Mouse (Mus musculus): ENCODE measurements at regions not wholly inside any gene's neighbourhood (a gene's known extent, or its start where the extent isn't known, plus 50 kb on each side); places are given as distances from the start of the nearest gene placed in this dataset.

GRCm38 (mm10) chr7:36469386-36469785 is 228.5 kb upstream of the Tshz3 start:
- TF ChIP-seq CTCF (IDR thresholded peaks at IDR 0.05; ENCODE audit: low read depth, low read length): no peak
- TF ChIP-seq TAL1 (conservative IDR thresholded peaks at IDR 0.05; ENCODE audit: low read depth, low read length): no peak
- no peak for TF ChIP-seq GATA1 (IDR thresholded peaks at IDR 0.05; ENCODE audit: borderline replicate concordance, low read length)

Measured in G1E (cell line).